11 mouse cellular contexts compared by ENCODE assay signal in the genomic region with DNA sequence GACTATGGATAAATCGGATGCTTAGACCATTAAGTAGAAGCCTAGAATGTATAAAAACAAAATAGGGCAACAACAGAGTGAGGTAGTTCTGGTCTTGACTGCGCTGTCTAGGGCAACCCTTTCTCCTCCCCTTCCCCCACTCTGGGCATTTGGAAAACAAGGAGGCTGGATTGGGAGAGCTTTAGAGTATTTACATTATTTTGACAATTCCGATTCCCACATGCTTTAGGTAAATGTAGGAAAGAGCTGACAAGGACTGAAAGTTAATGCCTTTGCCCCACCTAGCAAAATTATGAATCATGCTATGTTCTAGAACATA. TPM values are rescaled to one million over a fixed set of nuclear protein-coding genes. Genes with fewer than 3 reads are reported as not detected.
A peak's percentile ranks its signal among the peaks of the same experiment; 100 is the strongest.
DNase-seq lines count a peak whose midpoint lies in the region; ATAC-seq and TF ChIP-seq lines count a peak whose summit lies in the region.
"Had no signal": no experiment of that assay in that cellular context is flagged by ENCODE, and none has a peak within 500 bp of the region (broad histone marks: within the 10 kb centered on the region; RNA-seq: fewer than 3 reads in every experiment).

No protein-coding gene starts in this region.

- no peak overlapping the region for H3ac ChIP-seq in myocyte (ENCODE audit: control insufficient read depth, insufficient read length)

- H3K4me3 ChIP-seq in kidney, embryonic 16.5 days (ENCODE audit: low read length), result peak overlapping the region; percentile 19; the same call in 1 of the 2 replicates
- peak overlapping the region; percentile 20; the same call in 1 of the 2 replicates for H3K4me3 ChIP-seq in embryonic facial prominence, embryonic 13.5 days
- no peak overlapping the region for H3K4me3 ChIP-seq in myocyte

- no peak for DNase-seq in kidney, postnatal 36 days
- peak; percentile 26 for DNase-seq in embryo, embryonic 10 days (ENCODE audit: low spot score)
- no peak for DNase-seq in gastrocnemius, adult 18-20 months (ENCODE audit: low spot score)
- no peak for DNase-seq in left cerebral cortex, postnatal 4 days
- DNase-seq: cerebellum, adult 9-10 months; heart, postnatal 36 days; lung, adult 18-20 months had no signal

- no peak overlapping the region for H3K9ac ChIP-seq in kidney, embryonic 16.5 days (replicated peaks; ENCODE audit: low read length)
- no peak overlapping the region for H3K9ac ChIP-seq in embryonic facial prominence, embryonic 13.5 days

- intact Hi-C loops in left cerebral cortex, postnatal 4 days (cut with DNase I), result no loop called here

- TF ChIP-seq POLR2A in myocyte (IDR thresholded peaks at IDR 0.05; ENCODE audit: insufficient read length, low read depth), result no peak

- H3K4me2 ChIP-seq in kidney, embryonic 16.5 days (replicated peaks; ENCODE audit: low read depth, low read length), result peak overlapping the region; percentile 31
- H3K4me2 ChIP-seq in embryonic facial prominence, embryonic 13.5 days, result peak overlapping the region; percentile 45
- H3K4me2 ChIP-seq in myocyte (ENCODE audit: low read depth), result peak overlapping the region; percentile 68

- peak overlapping the region; percentile 2; the same call in 1 of the 2 replicates for H3K27ac ChIP-seq in kidney, embryonic 16.5 days (ENCODE audit: low read length)
- 0 out of 2 replicates have a peak overlapping the region, but pooled peaks have one; percentile 40 for H3K27ac ChIP-seq in embryonic facial prominence, embryonic 13.5 days

- peak; percentile 69 for ATAC-seq in kidney, embryonic 16.5 days (ENCODE audit: low FRiP score, low TSS enrichment)
- ATAC-seq in embryonic facial prominence, embryonic 13.5 days (ENCODE audit: insufficient number of reproducible peaks, insufficient read depth, low FRiP score, low TSS enrichment, low read depth), result no peak

- H3K79me2 ChIP-seq in myocyte (ENCODE audit: control insufficient read depth, insufficient read depth), result no peaks in the 10 kb centered on the region

- H3K27me3 ChIP-seq in kidney, embryonic 16.5 days (ENCODE audit: insufficient read depth, low read length), result no peaks in the 10 kb centered on the region
- no peaks in the 10 kb centered on the region for H3K27me3 ChIP-seq in embryonic facial prominence, embryonic 13.5 days
- H3K27me3 ChIP-seq in myocyte (ENCODE audit: control insufficient read depth, insufficient read depth, insufficient read length), result no peaks in the 10 kb centered on the region

- H3K9me3 ChIP-seq in kidney, embryonic 16.5 days (ENCODE audit: low read length), result no peaks in the 10 kb centered on the region
- no peaks in the 10 kb centered on the region for H3K9me3 ChIP-seq in embryonic facial prominence, embryonic 13.5 days

- WGBS in kidney, embryonic 16.5 days, result 32% methylated on average over 3 of the region's 3 CpGs
- 29% methylated on average over 3 of the region's 3 CpGs for WGBS in embryonic facial prominence, embryonic 13.5 days

- H3K36me3 ChIP-seq in kidney, embryonic 16.5 days (ENCODE audit: insufficient read depth, low read length), result no peaks in the 10 kb centered on the region
- no peaks in the 10 kb centered on the region for H3K36me3 ChIP-seq in embryonic facial prominence, embryonic 13.5 days
- H3K36me3 ChIP-seq in myocyte (ENCODE audit: control insufficient read depth, insufficient read depth), result no peaks in the 10 kb centered on the region

- peaks cover 35% of the 10 kb centered on the region for H3K4me1 ChIP-seq in kidney, embryonic 16.5 days (ENCODE audit: insufficient read depth, low read length)
- H3K4me1 ChIP-seq in embryonic facial prominence, embryonic 13.5 days, result peaks cover 39% of the 10 kb centered on the region

TF ChIP-seq in myocyte, 11 proteins besides CTCF, POLR2A, EP300 and RAD21:
- no peak for TF ChIP-seq MYOD1 (IDR thresholded peaks at IDR 0.05; ENCODE audit: control insufficient read depth in 1 of 3, insufficient read length in 2 of 3, low read depth in 2 of 3)
- TF ChIP-seq POLR2AphosphoS2 (IDR thresholded peaks at IDR 0.05; ENCODE audit: insufficient read length, low read depth), result no peak
- TF ChIP-seq CEBPB (IDR thresholded peaks at IDR 0.05; ENCODE audit: insufficient read depth, poor library complexity, severe bottlenecking), result no peak
- TF ChIP-seq REST (IDR thresholded peaks at IDR 0.05; ENCODE audit: insufficient read depth, insufficient read length), result no peak
- no peak for TF ChIP-seq TCF3 (IDR thresholded peaks at IDR 0.05; ENCODE audit: insufficient read length, low read depth)
- no peak for TF ChIP-seq E2F4 (IDR thresholded peaks at IDR 0.05; ENCODE audit: insufficient read depth)
- TF ChIP-seq MAX (IDR thresholded peaks at IDR 0.05; ENCODE audit: low read depth), result no peak

RNA-seq across cellular contexts. Expression of a gene that starts 7.4 kb away (rescaled TPM):
- 190 and 196 TPM in 2 replicates for polyA plus RNA-seq in kidney, embryonic 16.5 days (2015; fragmentation: Nextera tagmentation; extraction: Ambion mirVana)
- 171 and 188 TPM in 2 replicates for polyA plus RNA-seq in embryonic facial prominence, embryonic 13.5 days (2015; fragmentation: Nextera tagmentation; extraction: Ambion mirVana)
- 58.3 TPM for polyA plus RNA-seq in myocyte (2012; fragmentation: generic; extraction: Trizol)
- total RNA-seq in gastrocnemius, adult 18-20 months (2021), result 10 to 100 TPM; 24.8 to 29.5 TPM
- 10 to 100 TPM; 80.8 to 89.7 TPM for total RNA-seq in left cerebral cortex, postnatal 4 days (2021)

RNA-seq across cellular contexts. Expression of a gene that starts 15.2 kb away (rescaled TPM):
- polyA plus RNA-seq in kidney, embryonic 16.5 days (2015; fragmentation: Nextera tagmentation; extraction: Ambion mirVana), result 3.2 and 4.1 TPM in 2 replicates
- 3.6 TPM in 1 of 2 replicates, not detected in the other for polyA plus RNA-seq in embryonic facial prominence, embryonic 13.5 days (2015; fragmentation: Nextera tagmentation; extraction: Ambion mirVana)
- not detected for polyA plus RNA-seq in myocyte (2012; fragmentation: generic; extraction: Trizol)
- total RNA-seq in gastrocnemius, adult 18-20 months (2021), result not detected
- total RNA-seq in left cerebral cortex, postnatal 4 days (2021), result not detected
- total RNA-seq: layer of hippocampus, postnatal 10 days had no signal
